Mouse (Mus musculus) gastrocnemius, adult 8-10 months (tissue): ENCODE measurements at regions not wholly inside any gene's neighbourhood (a gene's known extent, or its start where the extent isn't known, plus 50 kb on each side); places are given as distances from the start of the nearest gene placed in this dataset.
"Not testable (repeated sequence)": the region's sequence is repeated elsewhere in the genome, so short reads cannot be mapped to it uniquely, and the experiment has no call there.

Source experiments
- DNase-seq, 2 experiments: peaks; one replicate each; pipeline ENCODE4 v3.0.0; 2022; ENCODE audit warnings: low spot score in 2 of 2

- DNase-seq, result no peak
Measured at GRCm38 (mm10) chr3:21726747-21727505, 349.5 kb upstream of the Tbl1xr1 start.

- DNase-seq, result no peak
Measured at GRCm38 (mm10) chr3:21728019-21728418, 348.4 kb upstream of the Tbl1xr1 start.

- DNase-seq, result no peak
Measured at GRCm38 (mm10) chr3:21729328-21729727, 347.1 kb upstream of the Tbl1xr1 start.

- DNase-seq, result not testable (repeated sequence)
Measured at GRCm38 (mm10) chr3:21735688-21736087, 340.8 kb upstream of the Tbl1xr1 start.

- DNase-seq, result no peak
Measured at GRCm38 (mm10) chr3:21739720-21740119, 336.7 kb upstream of the Tbl1xr1 start.

GRCm38 (mm10) chr3:21744107-21744506, 332.3 kb upstream of the Tbl1xr1 start:
- no peak for DNase-seq

GRCm38 (mm10) chr3:21760516-21761218, 315.8 kb upstream of the Tbl1xr1 start:
- no peak for DNase-seq

- no peak for DNase-seq
Measured at GRCm38 (mm10) chr3:21761219-21761600, 315.2 kb upstream of the Tbl1xr1 start.

GRCm38 (mm10) chr3:21761909-21762308, 314.5 kb upstream of the Tbl1xr1 start:
- no peak for DNase-seq

GRCm38 (mm10) chr3:21768081-21768480, 308.4 kb upstream of the Tbl1xr1 start:
- no peak for DNase-seq

- DNase-seq, result peak in 1 of 2 experiments; percentile 5
Measured at GRCm38 (mm10) chr3:21769920-21770547, 306.4 kb upstream of the Tbl1xr1 start.

- no peak for DNase-seq
Measured at GRCm38 (mm10) chr3:21771752-21772298, 304.6 kb upstream of the Tbl1xr1 start.

- DNase-seq, result no peak
Measured at GRCm38 (mm10) chr3:21774172-21774842, 302.1 kb upstream of the Tbl1xr1 start.

GRCm38 (mm10) chr3:21778789-21779188, 297.7 kb upstream of the Tbl1xr1 start:
- no peak for DNase-seq

- DNase-seq, result no peak
Measured at GRCm38 (mm10) chr3:21791983-21792631, 284.3 kb upstream of the Tbl1xr1 start.

GRCm38 (mm10) chr3:21798139-21798538, 278.3 kb upstream of the Tbl1xr1 start:
- DNase-seq, result no peak

- DNase-seq, result not testable (repeated sequence)
Measured at GRCm38 (mm10) chr3:21803886-21804285, 272.6 kb upstream of the Tbl1xr1 start.

- no peak for DNase-seq
Measured at GRCm38 (mm10) chr3:21806494-21807157, 269.8 kb upstream of the Tbl1xr1 start.

GRCm38 (mm10) chr3:21808539-21808938, 267.9 kb upstream of the Tbl1xr1 start:
- no peak for DNase-seq

GRCm38 (mm10) chr3:21809769-21810470, 266.5 kb upstream of the Tbl1xr1 start:
- DNase-seq, result no peak
